In the genomic region with DNA sequence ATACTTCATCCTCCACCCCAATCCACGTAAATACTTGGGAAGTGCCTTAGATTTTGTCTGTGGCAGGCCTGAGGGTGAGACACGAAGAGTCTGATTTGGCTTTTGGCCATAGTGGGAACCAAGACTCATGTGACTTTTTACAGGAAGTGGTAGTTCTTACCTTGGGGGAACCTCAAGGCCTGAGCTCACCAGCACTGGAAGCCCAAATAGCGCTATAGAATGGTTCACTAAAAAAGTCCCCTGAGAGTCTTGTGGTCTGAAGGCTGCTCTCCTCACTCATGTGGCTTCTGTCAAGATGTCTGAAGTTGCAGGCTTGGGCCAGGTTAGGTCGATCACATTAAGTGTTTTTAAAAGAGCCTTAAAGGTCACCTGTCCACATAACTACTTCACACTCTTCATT, we compare ENCODE assay signal across 31 mouse cellular contexts. TPM values are rescaled to one million over a fixed set of nuclear protein-coding genes. Genes with fewer than 3 reads are reported as not detected.
DNase-seq lines count a peak whose midpoint lies in the region; ATAC-seq and TF ChIP-seq lines count a peak whose summit lies in the region.
"Had no signal": no experiment of that assay in that cellular context is flagged by ENCODE, and none has a peak within 500 bp of the region (broad histone marks: within the 10 kb centered on the region; RNA-seq: fewer than 3 reads in every experiment).

No protein-coding gene starts in this region.

- H3K27me3 ChIP-seq in thymus, adult 2 months (ENCODE audit: control insufficient read depth, insufficient read depth, low read length) = no peaks in the 10 kb centered on the region
- H3K27me3 ChIP-seq in kidney, adult 2 months (replicated peaks; ENCODE audit: control insufficient read depth, insufficient read depth, low read length) = no peaks in the 10 kb centered on the region
- H3K27me3 ChIP-seq: hindbrain, embryonic 15.5 days; limb, embryonic 15.5 days; midbrain, embryonic 15.5 days had no signal

- no peaks in the 10 kb centered on the region for H3K36me3 ChIP-seq in thymus, adult 2 months (ENCODE audit: control insufficient read depth, insufficient read depth, low read length)
- H3K36me3 ChIP-seq in kidney, adult 2 months (ENCODE audit: control insufficient read depth, insufficient read depth, low read length) = no peaks in the 10 kb centered on the region
- H3K36me3 ChIP-seq: embryonic facial prominence, embryonic 10.5 days; hindbrain, embryonic 15.5 days; limb, embryonic 15.5 days; midbrain, embryonic 15.5 days had no signal

- WGBS in thymus, adult 2 months = 28% methylated on average over 4 of the region's 4 CpGs
- WGBS in kidney, adult 2 months = 79% methylated on average over 4 of the region's 4 CpGs

- TF ChIP-seq POLR2A in thymus, adult 2 months (IDR thresholded peaks at IDR 0.05; ENCODE audit: control insufficient read depth, extremely low read depth, insufficient read depth, low read length, poor library complexity) = no peak
- TF ChIP-seq POLR2A in kidney, adult 2 months (IDR thresholded peaks at IDR 0.05; ENCODE audit: low read depth, low read length) = no peak

- peaks cover 4% of the 10 kb centered on the region; the same call in 1 of the 2 replicates for H3K4me1 ChIP-seq in thymus, adult 2 months (replicated peaks; ENCODE audit: control insufficient read depth, insufficient read depth, low read length)
- H3K4me1 ChIP-seq in kidney, adult 2 months (ENCODE audit: control insufficient read depth, insufficient read depth, low read length) = no peaks in the 10 kb centered on the region
- H3K4me1 ChIP-seq: hindbrain, embryonic 15.5 days; limb, embryonic 15.5 days; midbrain, embryonic 15.5 days had no signal

- H3K4me3 ChIP-seq in thymus, adult 2 months (ENCODE audit: control insufficient read depth, insufficient read depth, low read length) = no peak overlapping the region
- no peak overlapping the region for H3K4me3 ChIP-seq in kidney, adult 2 months (ENCODE audit: insufficient read depth, low read depth, low read length)
- H3K4me3 ChIP-seq: embryonic facial prominence, embryonic 10.5 days; hindbrain, embryonic 15.5 days; layer of hippocampus, adult 2 months; limb, embryonic 15.5 days; midbrain, embryonic 15.5 days had no signal

- ATAC-seq in monocyte, adult 5-6 weeks (replicated peaks; ENCODE audit: insufficient number of reproducible peaks, low FRiP score, low TSS enrichment, poor library complexity, severe bottlenecking) = peak; percentile 35
- ATAC-seq: intestine, postnatal 0 days; liver, postnatal 0 days; midbrain, embryonic 15.5 days had no signal

- DNase-seq in thymus, postnatal 25 days = peak; percentile 7
- no peak for DNase-seq in thymus, adult 2 months
- DNase-seq in T-cell, adult 2 months (ENCODE audit: low spot score) = peak; percentile 64
- DNase-seq in cerebellum, postnatal 10 days = no peak
- no peak for DNase-seq in kidney, adult 2 months
- DNase-seq in testis, postnatal 14 days (ENCODE audit: low spot score) = no peak
- DNase-seq: adrenal gland, adult 2 months; cerebellum, adult 2 months; heart, adult 18-20 months; heart, postnatal 36 days; kidney, postnatal 10 days; liver, postnatal 0 days; lung, postnatal 10 days; right cerebral cortex, adult 18-20 months; thymus, postnatal 4 days had no signal

- TF ChIP-seq CTCF in thymus, adult 2 months (IDR thresholded peaks at IDR 0.05; ENCODE audit: borderline replicate concordance, control insufficient read depth, extremely low read depth, insufficient read depth, low read length, poor library complexity) = no peak
- TF ChIP-seq CTCF in kidney, adult 2 months (conservative IDR thresholded peaks at IDR 0.05; ENCODE audit: insufficient read depth, insufficient read length, low read depth, low read length) = no peak

- H3K27ac ChIP-seq in thymus, adult 2 months (ENCODE audit: control insufficient read depth, insufficient read depth, low read length) = no peak overlapping the region
- no peak overlapping the region for H3K27ac ChIP-seq in kidney, adult 2 months (ENCODE audit: insufficient read depth, low read depth, low read length)
- H3K27ac ChIP-seq: embryonic facial prominence, embryonic 10.5 days; hindbrain, embryonic 15.5 days; layer of hippocampus, adult 2 months; limb, embryonic 15.5 days; midbrain, embryonic 15.5 days had no signal

RNA-seq across cellular contexts. Expression of a gene that starts 18.6 kb away (rescaled TPM):
- 0.49 TPM in 1 of 2 replicates, not detected in the other for polyA plus RNA-seq in thymus, adult 2 months (2012; rRNA removed)
- not detected in 3 replicates for total RNA-seq in monocyte, adult 5-6 weeks (2017)
- 0.33 and 0.39 TPM in 2 replicates for polyA plus RNA-seq in kidney, adult 2 months (2012; rRNA removed)
- total RNA-seq: adrenal gland, adult 2 months; common myeloid progenitor, adult 5-6 weeks; gastrocnemius, adult 8-10 months; heart, adult 18-20 months; heart, postnatal 36 days; megakaryocyte-erythroid progenitor cell, adult 5-6 weeks had no signal
- polyA plus RNA-seq: adrenal gland, adult 2 months; embryonic facial prominence, embryonic 10.5 days; forebrain, embryonic 11.5 days; heart, embryonic 14.5 days; intestine, postnatal 0 days; limb, embryonic 15.5 days; neural tube, embryonic 11.5 days; small intestine, adult 2 months; stomach, embryonic 16.5 days had no signal

RNA-seq across cellular contexts. Expression of a gene that starts 37.2 kb away (rescaled TPM):
- polyA plus RNA-seq in thymus, adult 2 months (2012; rRNA removed) = 1.5 and 1.8 TPM in 2 replicates
- 2.2 to 4.9 TPM (median 4.7 TPM) in 3 replicates for total RNA-seq in monocyte, adult 5-6 weeks (2017)
- polyA plus RNA-seq in kidney, adult 2 months (2012; rRNA removed) = 0.03 TPM in 1 of 2 replicates, not detected in the other
- total RNA-seq: common myeloid progenitor, adult 5-6 weeks; gastrocnemius, adult 8-10 months; heart, postnatal 36 days; layer of hippocampus, adult 2 months; left cerebral cortex, postnatal 36 days; megakaryocyte-erythroid progenitor cell, adult 5-6 weeks had no signal
- polyA plus RNA-seq: embryonic facial prominence, embryonic 10.5 days; forebrain, embryonic 11.5 days; neural tube, embryonic 11.5 days had no signal

RNA-seq across cellular contexts. Expression of a gene that starts 47.7 kb away (rescaled TPM):
- 0.13 and 0.34 TPM in 2 replicates for polyA plus RNA-seq in thymus, adult 2 months (2012; rRNA removed)
- total RNA-seq in monocyte, adult 5-6 weeks (2017) = 0.21 TPM in 1 of 3 replicates, not detected in the others
- 0.13 and 0.20 TPM in 2 replicates for polyA plus RNA-seq in kidney, adult 2 months (2012; rRNA removed)
- total RNA-seq: gastrocnemius, adult 8-10 months; heart, adult 18-20 months; heart, postnatal 36 days; megakaryocyte-erythroid progenitor cell, adult 5-6 weeks had no signal

Comparison
In these comparisons a context has a peak if more than half of its experiments do, and no peak if none do; other contexts are left out.
1. DNase-seq: peak in thymus, postnatal 25 days (single experiment) and T-cell, adult 2 months (single experiment); none in thymus, adult 2 months (single experiment), cerebellum, postnatal 10 days (0 of 2), kidney, adult 2 months (single experiment) and testis, postnatal 14 days (single experiment).